Mouse (Mus musculus) c-Kit-negative CD71-positive TER-119-positive erythroid progenitor cells, embryonic 14.5 days (primary cell): ENCODE results near the gene Amer3.
A peak's percentile ranks its signal among the peaks of the same experiment; 100 is the strongest.
"Not testable (repeated sequence)": the region's sequence is repeated elsewhere in the genome, so short reads cannot be mapped to it uniquely, and the experiment has no call there.

Source experiments
- DNase-seq: peaks from one replicate; pipeline ENCODE4 v3.0.0-alpha.2; 2013; ENCODE audit warnings: low read depth, low spot score

The Amer3 gene

DNA sequence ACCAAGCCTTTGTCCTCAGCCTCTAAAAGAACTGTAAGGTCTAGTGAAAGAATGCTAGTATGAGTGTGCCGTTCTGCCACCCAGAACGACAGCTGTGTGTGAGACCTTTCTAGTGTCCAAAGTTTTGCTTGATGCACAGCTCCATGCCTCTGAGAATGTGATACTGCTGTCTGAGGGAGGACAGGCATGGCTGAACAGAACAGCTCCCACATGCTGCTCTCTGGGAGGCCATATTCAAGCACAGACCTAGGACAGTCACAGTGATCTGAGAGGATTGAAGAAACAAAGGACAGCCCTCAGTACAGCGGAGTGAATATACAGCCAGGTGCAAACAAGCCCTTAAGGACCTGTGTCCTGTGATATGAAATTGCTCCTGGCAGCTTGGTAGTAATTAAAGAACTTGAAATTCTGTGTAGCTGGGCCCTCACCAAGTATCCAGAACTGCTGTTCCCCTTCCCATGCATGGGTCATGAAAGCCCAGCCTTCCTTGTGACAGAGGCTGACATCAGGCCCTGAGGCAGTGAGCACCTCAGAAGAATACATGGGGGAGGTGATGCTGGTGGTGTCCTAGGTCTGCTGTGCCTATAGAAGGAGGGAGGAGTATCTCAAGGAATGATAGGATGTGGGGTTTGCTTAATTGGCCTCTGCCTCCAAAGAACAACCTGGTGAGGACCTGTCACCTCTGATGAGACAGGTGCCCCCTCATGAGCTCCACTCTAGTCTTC lies 22.0 kb downstream of the Amer3 start:
- no peak for DNase-seq

- DNase-seq, result peak; percentile 12
Observed at GRCm38 (mm10) chr1:34602363-34602762, 22.9 kb downstream of the Amer3 start.

DNA sequence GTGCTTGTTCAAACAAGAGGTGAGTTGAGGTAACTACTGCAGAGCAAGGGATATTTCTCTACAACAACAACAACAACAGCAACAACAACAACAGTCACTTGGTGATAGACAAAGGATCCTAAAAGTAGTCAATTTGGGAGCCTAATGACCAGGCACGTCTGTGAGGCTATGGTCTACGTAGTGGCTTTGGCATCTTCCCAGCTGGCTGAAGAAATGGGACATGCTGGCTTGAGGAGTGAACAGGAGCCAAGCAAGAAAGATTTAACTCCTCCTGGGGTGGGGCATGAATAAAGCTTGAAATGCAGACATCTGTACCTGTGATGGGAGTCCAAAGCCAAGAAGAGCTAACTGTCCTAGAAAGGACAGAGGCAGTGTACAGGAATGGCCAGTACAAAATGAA lies 34.3 kb downstream of the Amer3 start:
- DNase-seq, result no peak

DNA sequence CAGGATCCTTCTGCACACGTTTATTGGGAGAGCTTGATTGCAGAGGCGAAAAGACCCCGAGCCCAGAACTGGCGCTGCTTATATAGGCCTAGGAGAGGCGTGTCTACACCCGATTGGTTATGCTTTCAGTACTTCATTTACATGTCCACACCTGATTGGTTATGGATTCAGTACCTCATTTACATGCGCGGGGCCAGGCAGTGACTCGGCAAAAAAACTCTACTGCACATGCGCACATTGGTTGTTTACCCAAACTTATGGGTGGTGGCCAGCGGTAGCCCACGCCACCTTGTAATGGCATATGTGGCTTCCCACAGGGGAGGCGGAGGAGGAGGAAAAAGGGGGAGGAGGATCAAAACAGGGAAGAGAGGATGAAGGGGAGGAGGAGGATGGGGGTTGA lies 40.7 kb downstream of the Amer3 start:
- not testable (repeated sequence) for DNase-seq

DNA sequence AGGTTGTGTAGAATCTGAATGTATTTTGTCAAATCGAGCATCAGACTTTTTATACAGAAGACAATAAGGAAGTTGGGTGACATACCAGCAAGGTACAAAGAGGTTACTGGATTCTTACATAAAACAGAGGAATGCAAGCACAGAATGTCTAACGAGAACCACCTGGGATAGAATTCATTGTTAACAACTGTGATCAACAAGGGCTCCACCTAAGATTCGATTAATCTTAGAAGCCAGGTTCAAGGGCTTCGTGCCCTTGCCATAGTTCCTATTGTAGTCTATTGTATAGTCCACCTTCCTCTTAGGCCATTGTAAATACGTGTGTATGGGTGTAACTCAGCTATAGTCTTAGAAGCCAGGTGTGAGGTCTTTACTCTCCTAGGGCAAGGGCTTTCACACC lies 41.3 kb downstream of the Amer3 start:
- not testable (repeated sequence) for DNase-seq

DNA sequence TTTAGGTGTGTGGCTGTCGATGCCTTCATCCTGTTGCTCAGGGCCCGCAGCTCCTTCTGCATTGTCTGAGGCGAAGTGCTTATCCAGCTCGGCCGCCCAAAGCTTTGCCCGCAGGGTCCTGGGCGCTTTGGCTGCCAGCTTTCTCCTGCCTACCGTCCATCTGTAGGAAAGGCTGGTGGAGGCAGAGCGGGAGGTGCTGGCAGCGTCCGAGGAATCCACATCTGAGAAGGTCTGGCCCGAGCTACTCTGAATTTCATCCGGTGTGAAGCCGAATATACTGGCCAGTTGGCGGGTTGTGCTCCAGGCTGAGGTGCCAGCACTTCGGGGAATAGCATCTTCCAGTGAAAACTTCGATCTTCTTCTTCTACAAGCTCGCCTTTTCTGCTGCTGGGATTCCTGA lies 56.3 kb downstream of the Amer3 start:
- DNase-seq, result no peak
